Mouse (Mus musculus) liver, embryonic 12.5 days (tissue): ENCODE data around the gene Pelp1. TPM values are rescaled to one million over a fixed set of nuclear protein-coding genes. Genes with fewer than 3 reads are reported as not detected.
"Not testable (repeated sequence)": the region's sequence is repeated elsewhere in the genome, so short reads cannot be mapped to it uniquely, and the experiment has no call there.

Experiments used
- ATAC-seq: fragments of 200-750 bp; cut with Nextera tagmentation; 2 replicates; pipeline ENCODE4 v1.8.0; 2017; ENCODE audit warnings: moderate number of reproducible peaks, mild to moderate bottlenecking, moderate library complexity
- H3K27ac ChIP-seq: fragments of 300-500 bp; sonication (generic); 2 replicates; pipeline ENCODE4 v1.5.1; 2016; ENCODE audit warnings: mild to moderate bottlenecking
- H3K27me3 ChIP-seq: fragments of 300-500 bp; sonication (generic); replicated peaks from 2 replicates; pipeline ENCODE4 v1.6.1; 2016; ENCODE audit warnings: mild to moderate bottlenecking, moderate library complexity
- H3K36me3 ChIP-seq: fragments of 300-500 bp; sonication (generic); 2 replicates; pipeline ENCODE4 v1.6.1; 2016; ENCODE audit warnings: mild to moderate bottlenecking, moderate library complexity
- H3K4me1 ChIP-seq: fragments of 300-500 bp; sonication (generic); 2 replicates; pipeline ENCODE4 v1.6.1; 2016
- H3K4me2 ChIP-seq: fragments of 300-500 bp; sonication (generic); 2 replicates; pipeline ENCODE4 v1.6.1; 2016; ENCODE audit warnings: mild to moderate bottlenecking, moderate library complexity
- H3K4me3 ChIP-seq: fragments of 300-500 bp; sonication (generic); 2 replicates; pipeline ENCODE4 v1.5.1; 2016; ENCODE audit warnings: mild to moderate bottlenecking, moderate library complexity
- H3K9ac ChIP-seq: fragments of 300-500 bp; sonication (generic); 2 replicates; pipeline ENCODE4 v1.6.1; 2016; ENCODE audit warnings: mild to moderate bottlenecking, moderate library complexity
- H3K9me3 ChIP-seq: fragments of 300-500 bp; sonication (generic); replicated peaks from 2 replicates; pipeline ENCODE4 v1.6.1; 2016; ENCODE audit warnings: mild to moderate bottlenecking, moderate library complexity
- WGBS: fragments of 180-500 bp; shearing (Covaris S2); methylation state at CpG from one replicate; pipeline ENCODE4 v1.1.7; 2016; ENCODE audit not compliant: insufficient replicate concordance; 5-methylcytosine and 5-hydroxymethylcytosine counted together
- microRNA-seq: library from miRNA; unstranded; fragments of <30 nt; microRNA quantifications from one replicate; pipeline ENCODE4, GENCODE M21; 2017
- polyA plus RNA-seq: library from polyadenylated mRNA; unstranded; fragments of >200 nt; fragmentation: Nextera tagmentation; extraction: Ambion mirVana; gene quantifications from 2 replicates; pipeline ENCODE4 v1.2.1, GENCODE M21; 2016

Gene Pelp1
- polyA plus RNA-seq, 1 experiment from 2014 or later = 29.7 TPM

DNA sequence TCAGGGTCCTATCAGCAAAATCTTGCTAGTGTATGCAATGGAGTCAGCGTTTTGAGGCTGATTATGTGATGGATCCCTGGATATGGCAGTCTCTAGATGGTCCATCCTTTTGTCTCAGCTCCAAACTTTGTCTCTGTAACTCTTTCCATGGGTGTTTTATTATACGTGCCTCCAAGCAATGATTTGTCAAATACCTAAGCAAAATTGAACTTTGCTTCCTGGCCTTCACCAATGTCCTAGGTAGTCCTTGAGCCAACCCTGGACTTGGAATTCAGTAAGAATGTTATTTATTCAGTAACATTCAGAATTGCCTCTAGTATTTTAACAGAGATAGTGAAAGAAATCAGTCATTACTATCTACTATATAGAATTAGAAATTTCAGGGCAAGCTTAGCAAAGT is 41.2 kb downstream of the Pelp1 start:
- not testable (repeated sequence) for ATAC-seq, H3K4me3 ChIP-seq, H3K36me3 ChIP-seq, H3K4me1 ChIP-seq, H3K4me2 ChIP-seq, H3K27me3 ChIP-seq, H3K9ac ChIP-seq, H3K27ac ChIP-seq, H3K9me3 ChIP-seq
- 63% methylated on average over 2 of the region's 2 CpGs for WGBS

DNA sequence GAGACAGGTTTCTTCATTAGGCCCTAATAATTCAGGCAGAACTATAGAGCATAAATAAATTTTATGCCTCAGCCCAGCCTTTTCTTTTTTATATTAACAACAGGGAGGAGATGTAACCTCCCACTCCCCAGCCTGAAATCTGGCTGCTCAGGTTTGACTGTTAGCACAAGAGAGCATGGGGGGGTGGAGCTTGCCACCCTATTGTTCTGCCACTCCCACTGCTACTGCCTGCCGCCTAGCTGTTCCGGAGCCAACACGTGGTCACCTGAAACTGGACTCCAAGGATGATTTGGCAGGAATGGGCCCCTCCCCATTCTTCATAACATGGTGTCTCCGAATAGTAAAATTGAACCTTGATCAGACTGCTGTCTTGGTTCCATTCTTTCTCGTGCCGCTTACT is 42.1 kb downstream of the Pelp1 start:
- H3K4me2 ChIP-seq, H3K9me3 ChIP-seq, ATAC-seq, H3K4me3 ChIP-seq, H3K27ac ChIP-seq, H3K4me1 ChIP-seq, H3K27me3 ChIP-seq, H3K9ac ChIP-seq, H3K36me3 ChIP-seq: not testable (repeated sequence)
- 75% methylated on average over 6 of the region's 6 CpGs for WGBS

DNA sequence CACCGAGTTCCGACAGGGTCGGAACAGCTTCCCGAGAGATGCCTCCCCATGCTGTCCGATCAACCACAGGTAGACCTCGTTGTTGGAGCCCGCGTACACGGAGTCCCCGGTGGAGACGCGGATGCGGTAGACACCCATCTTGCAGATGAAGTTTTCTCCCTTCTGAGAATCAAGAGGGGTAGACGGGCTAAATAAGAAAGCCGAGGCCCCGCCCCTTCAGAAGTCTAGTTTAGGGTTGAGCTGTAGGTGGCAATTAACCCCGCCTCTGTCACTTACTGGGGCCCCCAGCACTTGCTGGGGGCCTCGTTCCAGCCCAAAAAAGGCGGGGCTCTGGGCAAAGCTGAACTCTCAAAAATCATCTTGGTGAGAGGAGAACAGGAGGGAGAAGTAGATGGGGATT is 58.0 kb downstream of the Pelp1 start, which contains the start of gene Alox15:
Alox15 (minus strand) TSS at position 164 of the 400 bp plus-strand sequence.
- Histone ChIP-seq H3K9ac (no peak within 1 kb of the TSS), H3K27me3 (peaks cover 81% of the 10 kb centered on the region), H3K4me1 (peaks cover 10% of the 10 kb centered on the region), H3K9me3 (no peaks in the 10 kb centered on the region), H3K4me2 (peak within 1 kb of the TSS; percentile 68), H3K27ac (no peak within 1 kb of the TSS), H3K4me3 (peak within 1 kb of the TSS; percentile 41), H3K36me3 (no peaks in the 10 kb centered on the region)
- WGBS = 1% methylated on average over 19 of the region's 19 CpGs
- ATAC-seq = no peak

DNA sequence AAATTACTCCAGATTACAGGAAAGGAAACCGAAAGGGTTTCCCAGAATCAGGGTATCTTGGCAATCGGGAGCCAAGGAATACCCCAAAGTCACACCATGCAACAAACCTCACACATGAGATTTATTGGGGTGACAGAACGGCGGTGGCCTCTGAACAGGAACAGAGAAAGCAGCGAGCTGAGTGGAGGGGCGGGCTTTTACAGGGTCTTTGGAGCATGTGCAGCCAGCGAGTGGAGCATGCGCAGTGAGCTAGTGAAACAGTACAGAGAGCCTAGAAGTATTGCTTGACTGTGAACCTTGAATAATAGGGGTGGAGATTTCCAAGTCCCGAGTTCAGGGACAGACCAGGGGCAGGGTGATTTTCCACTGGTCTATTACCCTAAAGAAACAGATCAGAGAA is 61.2 kb downstream of the Pelp1 start:
- Histone ChIP-seq H3K9ac (no peak overlapping the region), H3K4me3 (no peak overlapping the region), H3K4me2 (no peak overlapping the region), H3K36me3 (no peaks in the 10 kb centered on the region), H3K27ac (no peak overlapping the region), H3K27me3 (peaks cover 83% of the 10 kb centered on the region), H3K4me1 (peaks cover 10% of the 10 kb centered on the region), H3K9me3 (no peaks in the 10 kb centered on the region)
- no peak for ATAC-seq
- WGBS = 80% methylated on average over 9 of the region's 9 CpGs

DNA sequence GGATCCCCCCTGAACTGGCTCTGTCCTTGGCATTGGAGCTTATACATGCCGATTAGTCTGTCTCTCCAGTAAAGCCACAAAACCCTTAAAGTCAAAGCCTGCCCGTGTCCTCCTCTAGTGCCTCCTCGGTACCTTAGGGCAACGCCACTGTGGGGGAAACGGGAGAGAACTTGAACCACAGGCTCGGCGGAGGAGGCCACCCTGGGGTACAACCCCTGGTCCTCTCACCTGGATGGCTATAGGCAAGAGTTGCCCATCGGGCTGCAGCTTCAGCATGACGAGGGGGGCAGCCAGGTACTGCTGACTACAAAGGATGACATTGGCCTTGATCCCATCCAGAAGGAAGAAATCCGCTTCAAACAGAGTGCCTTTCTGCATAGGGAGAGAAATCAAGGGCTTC is 62.0 kb downstream of the Pelp1 start:
- ATAC-seq = no peak
- peaks cover 78% of the 10 kb centered on the region for H3K27me3 ChIP-seq

DNA sequence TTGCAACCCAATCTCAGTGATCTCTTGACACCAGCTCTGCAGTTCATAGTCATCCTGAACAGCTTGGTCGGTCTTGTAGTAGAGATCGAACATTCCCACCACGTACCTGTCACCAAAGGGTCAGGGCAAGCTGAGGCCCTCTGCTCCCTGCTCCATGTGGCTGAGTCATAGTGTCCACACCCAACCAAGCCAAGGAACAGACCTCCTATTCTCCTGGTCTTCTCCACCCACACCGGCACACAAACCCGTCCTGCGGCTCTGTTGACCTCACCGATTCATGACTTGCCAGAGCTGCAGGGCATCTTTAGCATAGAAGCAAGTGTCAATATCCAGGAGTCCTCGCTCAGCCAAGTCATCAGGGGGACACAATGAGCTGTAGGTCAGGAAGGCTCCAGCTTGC is 64.3 kb downstream of the Pelp1 start:
- Histone ChIP-seq H3K4me1 (no peaks in the 10 kb centered on the region), H3K27ac (no peak overlapping the region), H3K9me3 (no peaks in the 10 kb centered on the region), H3K4me2 (no peak overlapping the region), H3K27me3 (peaks cover 64% of the 10 kb centered on the region), H3K9ac (no peak overlapping the region), H3K4me3 (no peak overlapping the region), H3K36me3 (no peaks in the 10 kb centered on the region)
- WGBS = 78% methylated on average over 8 of the region's 8 CpGs
- no peak for ATAC-seq

More for the DNA sequence above, 62.0 kb downstream of the Pelp1 start:
- H3K4me1 ChIP-seq = peaks cover 10% of the 10 kb centered on the region
- H3K4me2 ChIP-seq = no peak overlapping the region
- no peaks in the 10 kb centered on the region for H3K36me3 ChIP-seq
- H3K9ac ChIP-seq = no peak overlapping the region
- no peaks in the 10 kb centered on the region for H3K9me3 ChIP-seq
- H3K27ac ChIP-seq = no peak overlapping the region
- 64% methylated on average over 10 of the region's 10 CpGs for WGBS
- no peak overlapping the region for H3K4me3 ChIP-seq

DNA sequence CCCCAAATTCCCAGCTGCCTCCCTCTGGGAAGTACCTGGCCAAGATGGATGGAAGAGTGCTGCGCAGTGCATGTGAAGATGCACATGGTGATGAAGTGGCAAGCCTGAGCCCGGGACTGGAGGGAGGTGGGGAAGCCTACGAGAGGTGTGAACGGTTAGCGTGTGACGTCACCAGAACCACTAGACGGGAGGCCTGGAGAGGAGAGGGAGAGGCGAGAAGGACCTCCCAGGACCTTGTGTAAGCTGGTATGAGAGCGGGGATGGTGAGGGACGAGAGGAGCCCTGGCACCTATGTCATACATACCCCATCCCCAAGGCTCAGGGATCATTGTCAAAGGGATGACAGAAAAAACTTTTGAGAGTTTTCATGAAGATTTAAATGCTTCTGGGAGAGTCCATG is 64.8 kb downstream of the Pelp1 start:
- Histone ChIP-seq H3K4me2 (no peak overlapping the region), H3K9me3 (no peaks in the 10 kb centered on the region), H3K9ac (no peak overlapping the region), H3K4me3 (no peak overlapping the region), H3K27me3 (peaks cover 61% of the 10 kb centered on the region), H3K4me1 (no peaks in the 10 kb centered on the region), H3K27ac (no peak overlapping the region), H3K36me3 (no peaks in the 10 kb centered on the region)
- ATAC-seq = no peak
- WGBS = 54% methylated on average over 10 of the region's 10 CpGs

Small RNA genes lying within 50 kb of the gene (microRNA-seq; reads per million reads assigned to microRNA genes)
- gene Mir7115 = not detected

Other genes starting within 250 kb of the Pelp1 start
- 1.5 and 1.8 TPM in 2 replicates for gene Slc16a11, start 197.3 kb downstream of the Pelp1 start, polyA plus RNA-seq
- gene Slc16a13, start 189.0 kb downstream of the Pelp1 start, polyA plus RNA-seq = 6.1 and 8.5 TPM in 2 replicates
- 2.8 and 3.8 TPM in 2 replicates for gene Bcl6b, start 180.2 kb downstream of the Pelp1 start, polyA plus RNA-seq
- gene 0610010K14Rik, start 172.1 kb downstream of the Pelp1 start, polyA plus RNA-seq = 97.4 and 104 TPM in 2 replicates
- gene Gm21988, start 170.2 kb downstream of the Pelp1 start, polyA plus RNA-seq = 6.2 and 7.8 TPM in 2 replicates
- gene Rnasek, start 170.2 kb downstream of the Pelp1 start, polyA plus RNA-seq = 159 and 173 TPM in 2 replicates
- gene Alox12, start 154.7 kb downstream of the Pelp1 start, polyA plus RNA-seq = 24.7 and 26.8 TPM in 2 replicates
- 0.12 and 0.20 TPM in 2 replicates for gene Alox12e, start 87.4 kb downstream of the Pelp1 start, polyA plus RNA-seq
- gene Alox15, start 58.0 kb downstream of the Pelp1 start, polyA plus RNA-seq = 0.88 and 1.9 TPM in 2 replicates
- gene Arrb2, start 22.6 kb upstream of the Pelp1 start, polyA plus RNA-seq = 17.9 and 22.5 TPM in 2 replicates
- gene Med11, start 41.9 kb upstream of the Pelp1 start, polyA plus RNA-seq = 19.7 and 21.7 TPM in 2 replicates
- 0.12 and 0.23 TPM in 2 replicates for gene Zmynd15, start 49.4 kb upstream of the Pelp1 start, polyA plus RNA-seq
- 0.87 and 1.1 TPM in 2 replicates for gene Cxcl16, start 50.0 kb upstream of the Pelp1 start, polyA plus RNA-seq
- 2.8 and 2.9 TPM in 2 replicates for gene Tm4sf5, start 95.2 kb upstream of the Pelp1 start, polyA plus RNA-seq
- 0.42 and 0.44 TPM in 2 replicates for gene Vmo1, start 104.6 kb upstream of the Pelp1 start, polyA plus RNA-seq
- gene Gltpd2, start 109.2 kb upstream of the Pelp1 start, polyA plus RNA-seq = 15.3 and 17.5 TPM in 2 replicates
- gene Psmb6, start 115.3 kb upstream of the Pelp1 start, polyA plus RNA-seq = 415 and 437 TPM in 2 replicates
- gene Gm40193, start 122.9 kb upstream of the Pelp1 start, polyA plus RNA-seq = not detected in 2 replicates
- gene Pld2, start 130.0 kb upstream of the Pelp1 start, polyA plus RNA-seq = 2.0 and 2.6 TPM in 2 replicates
- 8.3 and 8.7 TPM in 2 replicates for gene Mink1, start 152.8 kb upstream of the Pelp1 start, polyA plus RNA-seq
- not detected in 2 replicates for gene 4930544D05Rik, start 205.8 kb upstream of the Pelp1 start, polyA plus RNA-seq
- gene Chrne, start 209.2 kb upstream of the Pelp1 start, polyA plus RNA-seq = not detected in 2 replicates
- gene Gp1ba, start 229.1 kb upstream of the Pelp1 start, polyA plus RNA-seq = 5.5 and 5.6 TPM in 2 replicates
- gene Rnf167, start 237.2 kb upstream of the Pelp1 start, polyA plus RNA-seq = 73.6 and 86.1 TPM in 2 replicates
- gene Slc25a11, start 237.4 kb upstream of the Pelp1 start, polyA plus RNA-seq = 77.3 and 83.3 TPM in 2 replicates
- gene Pfn1, start 244.6 kb upstream of the Pelp1 start, polyA plus RNA-seq = 1,519 and 1,532 TPM in 2 replicates
- gene Eno3, start 247.2 kb upstream of the Pelp1 start, polyA plus RNA-seq = 6.7 and 7.6 TPM in 2 replicates